Mouse (Mus musculus): ENCODE results near the gene Ung. TPM values are rescaled to one million over a fixed set of nuclear protein-coding genes. Genes with fewer than 3 reads are reported as not detected.
A peak's percentile ranks its signal among the peaks of the same experiment; 100 is the strongest.

The Ung gene
- total RNA-seq, 2 experiments from 2014 or later, result 2.8 to 4.1 TPM

GRCm38 (mm10) chr5:114163117-114163696 is 33.0 kb downstream of the Ung start:
- no peak for DNase-seq (ENCODE audit: low spot score in 2 of 2)

GRCm38 (mm10) chr5:114170345-114170744 is 40.2 kb downstream of the Ung start:
- DNase-seq (ENCODE audit: low spot score in 2 of 2), result no peak

GRCm38 (mm10) chr5:114172936-114173335 is 42.8 kb downstream of the Ung start:
- no peak for DNase-seq (ENCODE audit: low spot score in 2 of 2)

GRCm38 (mm10) chr5:114173458-114173857 is 43.3 kb downstream of the Ung start:
- DNase-seq (ENCODE audit: low spot score in 2 of 2), result no peak

GRCm38 (mm10) chr5:114173877-114174581 is 43.8 kb downstream of the Ung start:
- no peak for DNase-seq (ENCODE audit: low spot score in 2 of 2)

GRCm38 (mm10) chr5:114174639-114175038 is 44.5 kb downstream of the Ung start:
- DNase-seq (ENCODE audit: low spot score in 2 of 2), result peak in 1 of 2 experiments; percentile 49

- DNase-seq (ENCODE audit: low spot score in 2 of 2), result peak; percentile 92 to 93
Observed at GRCm38 (mm10) chr5:114175596-114176171, 45.5 kb downstream of the Ung start.

- no peak for DNase-seq (ENCODE audit: low spot score in 2 of 2)
Observed at GRCm38 (mm10) chr5:114176548-114177400, 46.6 kb downstream of the Ung start.

GRCm38 (mm10) chr5:114177966-114178719 is 48.0 kb downstream of the Ung start:
- no peak for DNase-seq (ENCODE audit: low spot score in 2 of 2)

GRCm38 (mm10) chr5:114179541-114179940 is 49.4 kb downstream of the Ung start:
- peak in 1 of 2 experiments; percentile 38 for DNase-seq (ENCODE audit: low spot score in 2 of 2)

GRCm38 (mm10) chr5:114183493-114183892 is 53.3 kb downstream of the Ung start:
- no peak for DNase-seq (ENCODE audit: low spot score in 2 of 2)

GRCm38 (mm10) chr5:114187108-114187507 is 56.9 kb downstream of the Ung start:
- DNase-seq (ENCODE audit: low spot score in 2 of 2), result no peak

Other genes starting within 250 kb of the Ung start
- 10 to 100 TPM; 43.9 to 56.3 TPM for gene Coro1c, start 221.6 kb upstream of the Ung start, total RNA-seq (2021)
- 10 to 100 TPM; 15.0 to 15.5 TPM for gene Ssh1, start 136.5 kb upstream of the Ung start, total RNA-seq (2021)
- under 1 TPM in 1 of 2 experiments, not detected in 1; 0.20 TPM for gene Dao, start 126.7 kb upstream of the Ung start, total RNA-seq (2021)
- 10 to 100 TPM; 29.5 to 31.2 TPM for gene Usp30, start 64.9 kb upstream of the Ung start, total RNA-seq (2021)
- gene Svop, start 38.8 kb upstream of the Ung start, total RNA-seq (2021), result 1 to 10 TPM; 2.9 TPM
- gene Alkbh2, start 2.2 kb upstream of the Ung start, total RNA-seq (2021), result 1 to 10 TPM; 6.3 to 8.1 TPM
- gene Acacb, start 16.1 kb downstream of the Ung start, total RNA-seq (2021), result 100 to 1,000 TPM; 130 to 232 TPM
- not detected for gene Foxn4, start 143.4 kb downstream of the Ung start, total RNA-seq (2021)
- gene Myo1h, start 158.8 kb downstream of the Ung start, total RNA-seq (2021), result under 1 TPM; 0.23 to 0.64 TPM